Mouse (Mus musculus) myocyte (in vitro differentiated cells): ENCODE data around the gene Ehd3. TPM values are rescaled to one million over a fixed set of nuclear protein-coding genes. Genes with fewer than 3 reads are reported as not detected.

Experiments used
- H3K27me3 ChIP-seq: one replicate; pipeline ENCODE4 v1.6.1; 2011; ENCODE audit not compliant: control insufficient read depth, insufficient read depth, insufficient read length
- H3K36me3 ChIP-seq: one replicate; pipeline ENCODE4 v1.6.1; 2011; ENCODE audit not compliant: control insufficient read depth, insufficient read depth
- H3K4me2 ChIP-seq: one replicate; pipeline ENCODE4 v1.6.1; 2011; ENCODE audit warnings: low read depth, control low read depth
- H3K4me3 ChIP-seq: one replicate; pipeline ENCODE4 v1.5.1; 2011; ENCODE audit warnings: mild to moderate bottlenecking, control low read depth, moderate library complexity
- H3K79me2 ChIP-seq: one replicate; pipeline ENCODE4 v1.6.1; 2011; ENCODE audit not compliant: control insufficient read depth, insufficient read depth
- H3ac ChIP-seq: one replicate; pipeline ENCODE4 v1.6.1; 2011; ENCODE audit not compliant: control insufficient read depth, insufficient read length
- CEBPB ChIP-seq: IDR thresholded peaks from 2 replicates; pipeline ENCODE4 v1.6.1; 2011; ENCODE audit warnings: mild to moderate bottlenecking, moderate library complexity; ENCODE audit not compliant: poor library complexity, insufficient read depth, severe bottlenecking
- E2F4 ChIP-seq: IDR thresholded peaks from one replicate; pipeline ENCODE4 v1.6.1; 2011; ENCODE audit warnings: mild to moderate bottlenecking, control low read depth, moderate library complexity; ENCODE audit not compliant: insufficient read depth
- MAX ChIP-seq: IDR thresholded peaks from one replicate; pipeline ENCODE4 v1.6.1; 2011; ENCODE audit warnings: low read depth, mild to moderate bottlenecking, control low read depth
- MYOD1 ChIP-seq, 3 experiments: IDR thresholded peaks; one replicate each; pipeline ENCODE4 v1.6.1; 2011; ENCODE audit warnings: control low read depth in 2 of 3, low read depth in 2 of 3, mild to moderate bottlenecking in 2 of 3, moderate library complexity in 1 of 3; ENCODE audit not compliant: insufficient read length in 2 of 3, control insufficient read depth in 1 of 3
- MYOG ChIP-seq, 3 experiments: IDR thresholded peaks; one replicate each; pipeline ENCODE4 v1.6.1; 2011; ENCODE audit warnings: control low read depth in 2 of 3, low read depth in 2 of 3, mild to moderate bottlenecking in 2 of 3; ENCODE audit not compliant: insufficient read length in 2 of 3, control insufficient read depth in 1 of 3, insufficient read depth in 1 of 3
- POLR2A ChIP-seq: IDR thresholded peaks from one replicate; pipeline ENCODE4 v1.6.1; 2011; ENCODE audit warnings: low read depth, mild to moderate bottlenecking, control low read depth, moderate library complexity; ENCODE audit not compliant: insufficient read length
- POLR2AphosphoS2 ChIP-seq: IDR thresholded peaks from one replicate; pipeline ENCODE4 v1.6.1; 2011; ENCODE audit warnings: low read depth, control low read depth; ENCODE audit not compliant: insufficient read length
- REST ChIP-seq: IDR thresholded peaks from one replicate; pipeline ENCODE4 v1.6.1; 2011; ENCODE audit warnings: mild to moderate bottlenecking, control low read depth, moderate library complexity; ENCODE audit not compliant: insufficient read depth, insufficient read length
- SRF ChIP-seq: IDR thresholded peaks from one replicate; pipeline ENCODE4 v1.6.1; 2011; ENCODE audit warnings: low read depth; ENCODE audit not compliant: control insufficient read depth, insufficient read length
- TCF12 ChIP-seq: IDR thresholded peaks from one replicate; pipeline ENCODE4 v1.6.1; 2011; ENCODE audit warnings: mild to moderate bottlenecking, control low read depth; ENCODE audit not compliant: poor library complexity, insufficient read depth, severe bottlenecking
- TCF3 ChIP-seq: IDR thresholded peaks from one replicate; pipeline ENCODE4 v1.6.1; 2011; ENCODE audit warnings: low read depth, control low read depth; ENCODE audit not compliant: insufficient read length
- USF1 ChIP-seq: IDR thresholded peaks from one replicate; pipeline ENCODE4 v1.6.1; 2011; ENCODE audit warnings: low read depth, mild to moderate bottlenecking, control low read depth, moderate library complexity
- polyA plus RNA-seq: library from polyadenylated mRNA; unstranded; fragments of >200 nt; fragmentation: generic; extraction: Trizol; gene quantifications from one replicate; pipeline ENCODE4 v1.2.1, GENCODE M21; 2012; ENCODE audit warnings: missing spikeins

Gene Ehd3
- polyA plus RNA-seq, 1 experiment, result 2.9 TPM

DNA sequence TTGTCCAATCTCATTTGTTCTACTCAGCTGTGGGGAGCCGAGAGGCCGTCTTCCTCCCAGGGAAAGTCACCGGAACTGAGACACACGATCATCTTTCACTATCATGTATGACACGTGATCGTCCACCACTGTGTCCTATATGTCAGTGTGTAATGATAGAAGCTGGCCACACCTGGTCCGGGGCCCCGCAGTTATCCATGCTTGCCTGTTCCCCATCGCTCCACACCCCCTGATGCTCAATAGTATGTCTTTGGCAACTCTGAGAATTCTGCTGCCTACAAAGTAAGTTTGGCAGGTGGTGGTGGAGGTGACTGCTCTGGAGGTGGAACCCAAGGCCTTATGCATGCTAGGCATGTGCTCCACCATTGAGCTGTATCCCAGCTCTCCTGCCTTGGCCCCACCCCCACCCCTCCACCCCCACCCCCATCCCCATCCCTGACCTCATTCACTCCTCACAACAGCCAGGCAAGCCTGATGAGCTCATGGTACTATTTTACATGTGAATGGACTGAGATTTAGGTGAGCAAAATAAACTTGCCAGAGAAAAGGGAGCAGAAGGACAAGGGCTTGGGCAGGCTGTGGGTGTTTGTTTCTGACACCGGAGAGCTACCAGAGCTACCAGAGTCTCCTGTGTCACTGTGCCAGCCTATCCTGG, 75.5 kb downstream of the Ehd3 start:
- no peak overlapping the region for H3K4me3 ChIP-seq
- no peaks in the 10 kb centered on the region for H3K79me2 ChIP-seq
- no peaks in the 10 kb centered on the region for H3K36me3 ChIP-seq
- TF ChIP-seq USF1 (no peak), SRF (no peak), MYOD1 (IDR thresholded peaks at IDR 0.05; ENCODE audit: control insufficient read depth in 1 of 3, insufficient read length in 2 of 3, low read depth in 2 of 3) (no peak), REST (no peak), E2F4 (no peak), TCF3 (no peak), POLR2A (no peak), CEBPB (no peak), MAX (no peak), POLR2AphosphoS2 (no peak)
- H3K4me2 ChIP-seq, result no peak overlapping the region
- no peaks in the 10 kb centered on the region for H3K27me3 ChIP-seq
- H3ac ChIP-seq, result no peak overlapping the region

DNA sequence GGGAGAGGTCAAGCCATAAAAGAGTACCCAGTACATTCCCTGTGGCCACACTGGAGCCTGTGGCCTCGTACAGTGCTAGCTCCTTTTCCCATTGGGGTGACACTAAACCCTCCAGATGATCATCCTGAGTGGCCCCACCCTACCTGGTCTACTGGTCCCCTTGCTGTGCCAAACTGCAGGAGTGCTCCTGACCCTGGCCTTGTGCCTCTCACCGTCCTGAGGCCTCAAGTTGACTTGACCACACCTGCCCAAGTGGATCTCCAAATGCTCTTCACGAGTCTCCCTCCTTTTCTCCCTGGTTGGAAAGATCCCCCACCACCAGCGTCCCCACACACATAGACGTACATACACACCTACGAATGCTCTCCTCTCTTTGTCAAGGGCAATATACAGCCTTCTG, 76.4 kb downstream of the Ehd3 start:
- Histone ChIP-seq H3K27me3 (no peaks in the 10 kb centered on the region), H3ac (no peak overlapping the region), H3K79me2 (no peaks in the 10 kb centered on the region), H3K4me2 (no peak overlapping the region), H3K36me3 (no peaks in the 10 kb centered on the region), H3K4me3 (no peak overlapping the region)
- TF ChIP-seq MYOD1 (IDR thresholded peaks at IDR 0.05; ENCODE audit: control insufficient read depth in 1 of 3, insufficient read length in 2 of 3, low read depth in 2 of 3), result no peak
- no peak for TF ChIP-seq REST
- TF ChIP-seq TCF3, result no peak
- TF ChIP-seq CEBPB, result no peak
- no peak for TF ChIP-seq POLR2AphosphoS2
- no peak for TF ChIP-seq MYOG (IDR thresholded peaks at IDR 0.05; ENCODE audit: control insufficient read depth in 1 of 3, insufficient read depth in 1 of 3, insufficient read length in 2 of 3, low read depth in 2 of 3)
- TF ChIP-seq TCF12, result no peak
- TF ChIP-seq SRF, result no peak
- no peak for TF ChIP-seq MAX
- no peak for TF ChIP-seq USF1
- no peak for TF ChIP-seq E2F4
- no peak for TF ChIP-seq POLR2A

DNA sequence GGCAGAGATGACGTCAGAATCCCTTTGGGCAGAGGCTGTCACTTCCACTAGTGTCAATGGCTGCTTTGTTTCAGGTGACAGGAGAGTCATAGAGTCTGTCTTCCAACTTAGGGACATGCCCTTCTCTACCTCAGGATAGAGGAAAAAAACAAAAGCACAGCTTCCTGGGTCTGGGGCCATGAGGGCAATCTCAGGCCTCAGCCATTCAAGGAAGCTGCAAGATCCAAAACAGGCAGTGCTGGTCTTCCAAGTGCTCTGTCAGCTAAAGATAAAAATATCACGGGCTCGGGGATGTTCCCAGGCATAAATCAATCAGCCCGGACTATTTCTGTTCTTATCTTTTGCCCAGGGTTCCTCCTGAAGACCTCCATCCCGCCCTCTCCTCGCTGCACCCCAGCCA, 77.4 kb downstream of the Ehd3 start:
- no peaks in the 10 kb centered on the region for H3K79me2 ChIP-seq
- no peak overlapping the region for H3ac ChIP-seq
- no peak overlapping the region for H3K4me3 ChIP-seq
- H3K4me2 ChIP-seq, result no peak overlapping the region
- no peaks in the 10 kb centered on the region for H3K27me3 ChIP-seq
- TF ChIP-seq MYOG (IDR thresholded peaks at IDR 0.05; ENCODE audit: control insufficient read depth in 1 of 3, insufficient read depth in 1 of 3, insufficient read length in 2 of 3, low read depth in 2 of 3) (no peak), POLR2A (no peak), MAX (no peak), TCF3 (no peak)
- no peaks in the 10 kb centered on the region for H3K36me3 ChIP-seq

Other genes with a start within 250 kb of the Ehd3 start
- gene Galnt14, start 93.7 kb upstream of the Ehd3 start, polyA plus RNA-seq, result not detected
- 0.55 TPM for gene Xdh, start 146.1 kb downstream of the Ehd3 start, polyA plus RNA-seq
- not detected for gene Srd5a2, start 243.8 kb downstream of the Ehd3 start, polyA plus RNA-seq